Comparison of ENCODE assay signal across 8 mouse cellular contexts in the genomic region with DNA sequence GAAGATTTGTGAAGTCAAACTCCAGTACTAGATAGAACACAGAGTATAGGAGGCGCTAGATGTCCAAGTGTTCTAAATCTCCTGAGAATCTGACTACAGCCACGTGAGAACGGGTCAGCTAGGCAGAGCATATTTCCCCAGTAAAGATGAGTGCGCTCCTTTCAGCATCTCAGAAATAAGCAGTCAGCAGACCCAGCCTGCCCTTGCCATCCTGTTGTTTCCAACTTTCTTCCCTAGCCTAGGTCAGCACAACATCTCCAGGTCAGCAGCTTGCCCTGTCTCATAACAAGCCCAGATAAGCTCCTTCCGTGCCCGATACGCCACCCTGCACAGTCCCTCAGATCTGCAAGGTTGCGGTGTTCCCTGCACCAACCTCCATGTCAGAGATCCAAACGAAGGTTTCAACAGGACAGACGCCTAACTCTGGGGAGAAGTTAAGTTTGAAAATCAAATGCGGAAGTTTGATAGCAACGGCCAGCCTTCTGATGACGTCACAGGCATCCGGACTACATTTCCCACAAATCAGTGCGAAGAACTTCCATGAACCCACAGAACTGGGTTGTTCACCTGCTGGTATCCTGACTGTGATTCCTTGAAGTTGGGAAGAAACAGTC. TPM values are rescaled to one million over a fixed set of nuclear protein-coding genes. Genes with fewer than 3 reads are reported as not detected.
DNase-seq lines count a peak whose midpoint lies in the region; ATAC-seq lines count a peak whose summit lies in the region.

A gene (minus strand): TSS at position 406 of the 614 bp plus-strand sequence.
A gene (minus strand): TSS at position 475 of the 614 bp plus-strand sequence.

- no peaks in the 10 kb centered on the region for H3K4me1 ChIP-seq in hindbrain, embryonic 11.5 days (replicated peaks; ENCODE audit: control insufficient read depth, insufficient read depth, low read length)

- peak; percentile 83 for DNase-seq in Muller cell, postnatal 12 days (ENCODE audit: inconsistent ontology term)
- peak; percentile 86 for DNase-seq in cerebellum, adult 9-11 months
- DNase-seq in frontal cortex, adult 2 months (ENCODE audit: extremely low spot score in 1 of 2, low spot score in 1 of 2) = peak; percentile 89 to 95
- peak; percentile 94 for DNase-seq in hindbrain, embryonic 11.5 days (ENCODE audit: low spot score)
- peak; percentile 86 to 87 for DNase-seq in layer of hippocampus, postnatal 10 days (ENCODE audit: low spot score in 2 of 2)
- peak; percentile 94 for DNase-seq in lung, postnatal 10 days
- DNase-seq in ovary, postnatal 36 days (ENCODE audit: low spot score) = peak; percentile 80
- peak; percentile 90 for DNase-seq in thymus, postnatal 25 days

- WGBS in hindbrain, embryonic 11.5 days = under 1% methylated on average over 15 of the region's 15 CpGs

- H3K9ac ChIP-seq in hindbrain, embryonic 11.5 days (ENCODE audit: low read depth, low read length) = peak within 1 kb of the TSS; percentile 20

- H3K27ac ChIP-seq in hindbrain, embryonic 11.5 days (ENCODE audit: low read depth, low read length) = no peak within 1 kb of the TSS

- ATAC-seq in hindbrain, embryonic 11.5 days (ENCODE audit: low FRiP score) = peak; percentile 95

- H3K36me3 ChIP-seq in hindbrain, embryonic 11.5 days (ENCODE audit: control insufficient read depth, insufficient read depth, low read length) = no peaks in the 10 kb centered on the region

- H3K27me3 ChIP-seq in hindbrain, embryonic 11.5 days (ENCODE audit: control insufficient read depth, insufficient read depth, low read length) = no peaks in the 10 kb centered on the region

- peak within 1 kb of the TSS; percentile 48 for H3K4me2 ChIP-seq in hindbrain, embryonic 11.5 days (replicated peaks; ENCODE audit: low read depth, low read length)

- H3K9me3 ChIP-seq in hindbrain, embryonic 11.5 days (ENCODE audit: control insufficient read depth, low read length) = no peaks in the 10 kb centered on the region

- H3K4me3 ChIP-seq in hindbrain, embryonic 11.5 days (ENCODE audit: low read depth, low read length) = peak within 1 kb of the TSS; percentile 69

RNA-seq across cellular contexts. Expression of the first gene that starts in this region (rescaled TPM):
- polyA plus RNA-seq in frontal cortex, adult 2 months (2012; rRNA removed) = not detected in 2 replicates
- polyA plus RNA-seq in hindbrain, embryonic 11.5 days (2014; fragmentation: Nextera tagmentation; extraction: Ambion mirVana) = not detected in 2 replicates
- 1 to 10 TPM; 1.1 to 1.2 TPM for total RNA-seq in layer of hippocampus, postnatal 10 days (2021)

RNA-seq across cellular contexts. Expression of the second gene that starts in this region (rescaled TPM):
- 0.48 TPM in 2 replicates for polyA plus RNA-seq in frontal cortex, adult 2 months (2012; rRNA removed)
- 0.75 and 1.2 TPM in 2 replicates for polyA plus RNA-seq in hindbrain, embryonic 11.5 days (2014; fragmentation: Nextera tagmentation; extraction: Ambion mirVana)
- total RNA-seq in layer of hippocampus, postnatal 10 days (2021) = under 1 TPM; 0.66 to 0.91 TPM

Comparison
In these comparisons a context has a peak if more than half of its experiments do, and no peak if none do; other contexts are left out.
1. Peak in DNase-seq in frontal cortex, adult 2 months; RNA of the genes that start here not detected or under 1 TPM.